Mouse (Mus musculus): ENCODE results near the gene Vwf.

The Vwf gene

DNA sequence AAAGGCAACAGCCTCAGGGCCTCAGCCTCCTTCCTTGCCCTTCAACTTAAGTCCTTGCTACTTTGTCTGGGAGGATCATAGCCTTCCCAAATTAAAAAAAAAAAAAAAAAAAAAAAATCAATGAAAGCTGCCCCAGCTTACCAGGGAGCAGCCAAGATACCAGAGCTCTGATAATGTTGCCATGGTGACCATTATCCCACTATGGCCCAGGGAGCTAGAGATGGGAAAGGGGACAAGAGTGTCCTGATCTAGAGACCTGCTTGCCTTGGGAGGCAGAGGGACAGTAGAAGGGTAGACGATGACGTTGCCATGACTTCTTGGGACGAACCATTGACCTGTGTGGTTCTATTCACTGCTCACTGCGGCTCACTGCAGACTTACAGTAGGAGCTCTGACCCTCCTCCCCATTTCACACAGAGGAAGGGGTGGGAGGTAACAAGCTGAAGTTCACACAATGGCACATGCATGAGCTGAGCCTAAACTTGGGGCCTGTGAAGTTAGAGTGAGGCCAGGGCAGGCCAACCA lies 39.5 kb downstream of the Vwf start:
- DNase-seq (ENCODE audit: low read depth, low spot score) = no peak

GRCm38 (mm10) chr6:125588241-125588640 lies 41.7 kb downstream of the Vwf start:
- peak; percentile 16 for DNase-seq (ENCODE audit: low read depth, low spot score)

- no peak for DNase-seq (ENCODE audit: low read depth, low spot score)
Measured at GRCm38 (mm10) chr6:125589075-125589474, 42.5 kb downstream of the Vwf start.

DNA sequence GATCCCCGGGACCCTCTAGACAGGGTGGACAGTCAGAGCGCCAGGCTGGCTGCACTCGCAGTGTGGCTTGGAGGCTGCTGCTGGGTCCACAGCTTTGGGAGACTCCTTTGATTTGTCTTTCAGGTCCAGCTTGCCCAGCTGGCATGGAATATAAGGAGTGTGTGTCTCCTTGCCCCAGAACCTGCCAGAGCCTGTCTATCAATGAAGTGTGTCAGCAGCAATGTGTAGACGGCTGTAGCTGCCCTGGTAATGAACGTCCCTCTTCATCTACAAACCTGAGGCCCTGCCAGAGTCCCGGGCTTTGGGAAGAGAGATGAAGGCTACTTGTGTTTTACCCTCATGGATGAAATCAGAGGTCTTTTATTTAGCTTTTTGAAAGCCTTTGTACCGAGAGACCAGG lies 43.5 kb downstream of the Vwf start:
- DNase-seq (ENCODE audit: low read depth, low spot score) = no peak

- DNase-seq (ENCODE audit: low read depth, low spot score) = no peak
Measured at GRCm38 (mm10) chr6:125590471-125590870, 43.9 kb downstream of the Vwf start.

DNA sequence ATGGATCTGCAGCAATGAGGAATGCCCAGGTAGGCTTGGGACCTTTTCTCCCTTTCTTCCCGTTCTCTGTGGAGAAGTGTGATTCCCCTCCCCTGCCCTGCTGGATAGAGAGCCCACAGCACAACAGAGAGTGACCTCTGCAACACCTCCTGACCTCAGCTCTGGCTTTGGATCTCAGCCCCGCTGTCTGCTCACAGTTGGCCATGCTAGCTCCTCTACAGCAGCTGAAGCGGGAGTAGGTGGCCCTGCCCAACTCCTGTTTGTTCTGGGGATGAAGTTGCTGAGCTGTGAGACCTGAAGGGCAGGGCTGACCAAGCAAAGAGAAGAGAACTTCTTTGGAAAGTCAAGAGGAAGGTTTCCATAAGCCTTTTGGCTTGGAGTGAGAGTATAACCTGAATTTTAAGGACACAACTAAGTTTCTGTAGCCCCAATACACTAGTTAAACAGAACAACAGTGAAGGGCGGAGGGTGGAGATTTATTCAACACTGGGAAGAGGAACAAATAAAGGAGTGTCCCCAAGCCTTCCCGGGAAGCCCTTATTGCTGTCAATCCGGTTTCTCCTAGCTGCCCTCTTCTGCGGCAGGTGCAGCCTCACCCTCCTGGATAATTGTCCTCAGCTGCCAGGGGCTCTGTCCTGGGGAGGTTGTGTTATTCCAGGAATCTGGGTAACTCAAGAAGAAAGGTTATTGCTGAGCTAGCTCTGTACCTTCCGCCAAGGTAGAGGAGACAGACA lies 45.2 kb downstream of the Vwf start:
- no peak for DNase-seq (ENCODE audit: low read depth, low spot score)

GRCm38 (mm10) chr6:125592536-125592935 lies 46.0 kb downstream of the Vwf start:
- no peak for DNase-seq (ENCODE audit: low read depth, low spot score)

GRCm38 (mm10) chr6:125594311-125594710 lies 47.7 kb downstream of the Vwf start:
- DNase-seq (ENCODE audit: low read depth, low spot score) = no peak

GRCm38 (mm10) chr6:125594825-125595224 lies 48.3 kb downstream of the Vwf start:
- peak; percentile 30 for DNase-seq (ENCODE audit: low read depth, low spot score)

DNA sequence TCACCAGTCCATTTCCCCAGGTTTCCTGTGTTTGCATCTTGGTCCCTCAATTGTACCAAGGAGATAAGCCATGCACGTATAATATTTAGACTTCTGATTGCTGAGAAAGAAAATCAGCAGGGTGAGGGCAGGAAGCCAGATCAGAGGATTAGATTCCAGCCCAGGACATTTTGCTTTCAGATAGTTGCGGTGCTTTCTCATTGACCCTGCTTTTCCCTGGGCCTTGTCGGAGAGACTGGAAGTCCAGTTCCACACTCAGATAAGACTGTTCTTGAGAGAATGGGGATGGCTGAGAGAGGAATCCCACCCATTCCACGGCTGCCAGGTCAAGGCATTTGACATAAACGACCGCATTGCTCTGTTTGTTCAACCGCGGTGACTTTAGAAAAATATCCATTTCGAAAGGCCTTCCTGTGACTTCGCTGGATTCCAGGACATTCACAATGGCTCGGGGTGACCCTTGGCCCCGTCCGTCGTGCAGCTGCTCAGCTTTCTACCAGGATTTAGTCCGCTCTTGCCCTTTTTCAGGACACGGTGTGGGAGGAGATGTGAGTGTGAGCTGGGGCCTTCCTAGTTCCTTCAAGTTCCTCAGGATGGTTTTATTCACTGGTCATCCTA lies 50.2 kb downstream of the Vwf start:
- no peak for DNase-seq (ENCODE audit: low read depth, low spot score)

GRCm38 (mm10) chr6:125597716-125598115 lies 51.1 kb downstream of the Vwf start:
- no peak for DNase-seq (ENCODE audit: low read depth, low spot score)

GRCm38 (mm10) chr6:125600036-125600558 lies 53.5 kb downstream of the Vwf start:
- peak; percentile 53 for DNase-seq (ENCODE audit: low read depth, low spot score)

DNA sequence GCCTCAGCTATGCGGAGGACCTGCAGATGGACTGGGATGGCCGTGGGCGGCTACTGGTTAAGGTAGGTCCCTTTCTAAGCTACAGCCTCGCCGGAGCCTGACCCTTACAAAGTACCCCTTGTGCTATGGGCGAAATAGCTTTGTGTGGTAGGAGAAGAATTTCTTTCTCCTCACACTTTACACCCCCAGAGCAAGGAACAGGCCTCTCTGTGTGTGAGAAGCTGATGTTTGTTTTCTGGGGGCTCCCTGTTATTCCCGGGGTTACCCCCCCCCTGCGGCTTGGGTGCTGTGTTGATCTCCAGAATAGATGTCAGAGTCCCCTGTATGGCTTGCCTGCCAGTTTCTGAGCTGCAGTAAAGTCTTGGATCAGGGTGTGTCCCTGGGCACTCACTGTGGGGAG lies 54.1 kb downstream of the Vwf start:
- no peak for DNase-seq (ENCODE audit: low read depth, low spot score)

DNA sequence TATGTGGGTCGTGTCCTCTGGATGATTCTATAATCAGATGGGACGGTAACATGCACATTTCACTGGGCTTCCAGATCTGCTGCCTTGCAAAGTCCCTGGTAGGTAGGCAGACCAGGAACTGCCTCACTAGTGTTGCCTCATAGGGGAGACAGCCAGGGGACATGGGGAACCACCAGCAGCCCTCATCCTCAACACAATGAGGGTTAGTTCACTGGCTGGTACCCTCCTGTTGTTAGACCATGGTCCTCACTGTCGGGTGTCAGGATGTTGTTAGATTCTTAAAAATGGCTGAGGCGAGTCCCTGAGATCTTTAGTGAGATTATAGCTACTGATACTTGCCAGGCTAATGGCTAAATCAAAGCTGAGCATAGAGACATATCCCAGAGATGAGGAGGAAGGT lies 54.6 kb downstream of the Vwf start:
- DNase-seq (ENCODE audit: low read depth, low spot score) = no peak

DNA sequence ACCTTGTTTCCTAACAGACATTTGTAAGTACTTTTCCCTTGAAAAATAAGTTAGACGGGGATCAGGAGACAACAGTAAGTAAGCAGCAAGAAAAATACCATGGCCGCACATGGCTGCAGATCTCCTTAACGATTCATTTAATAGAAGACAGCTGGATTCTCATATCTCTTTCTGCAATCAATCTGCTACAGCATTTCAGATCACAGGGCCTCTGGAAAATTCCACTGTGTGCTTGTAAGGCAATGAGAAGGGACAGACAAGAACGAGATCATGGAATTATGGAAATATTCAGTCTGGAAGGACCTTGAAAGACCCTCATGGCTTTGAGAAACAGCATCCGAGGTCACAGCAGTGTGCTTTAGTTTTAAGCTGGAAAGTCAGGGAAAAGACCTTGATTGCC lies 55.2 kb downstream of the Vwf start:
- no peak for DNase-seq (ENCODE audit: low read depth, low spot score)

DNA sequence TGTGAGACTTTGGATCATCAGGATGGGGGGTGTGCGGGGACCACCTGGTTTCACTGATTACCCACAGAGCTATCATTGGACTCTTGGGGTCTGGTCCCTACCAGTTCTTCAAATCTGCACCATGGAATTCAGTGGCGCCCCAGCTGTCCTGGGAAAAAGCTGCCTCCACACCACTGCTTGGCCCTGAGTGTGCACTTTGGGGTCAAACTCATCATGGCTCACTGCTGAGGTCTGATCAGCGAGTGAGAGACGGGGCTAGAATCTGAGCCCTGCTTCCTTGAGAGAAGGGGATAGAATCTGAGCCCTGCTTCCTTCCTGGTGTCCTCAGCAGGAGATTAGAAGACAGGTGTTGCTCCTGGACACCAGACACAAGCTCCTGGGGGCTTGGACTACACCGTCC lies 55.8 kb downstream of the Vwf start:
- no peak for DNase-seq (ENCODE audit: low read depth, low spot score)

GRCm38 (mm10) chr6:125603234-125603633 lies 56.7 kb downstream of the Vwf start:
- DNase-seq (ENCODE audit: low read depth, low spot score) = peak; percentile 52

- no peak for DNase-seq (ENCODE audit: low read depth, low spot score)
Measured at GRCm38 (mm10) chr6:125603678-125604462, 57.3 kb downstream of the Vwf start.

- DNase-seq (ENCODE audit: low read depth, low spot score) = peak; percentile 35
Measured at GRCm38 (mm10) chr6:125604463-125605191, 58.1 kb downstream of the Vwf start.

- DNase-seq (ENCODE audit: low read depth, low spot score) = peak; percentile 15
Measured at GRCm38 (mm10) chr6:125609025-125609424, 62.5 kb downstream of the Vwf start.

GRCm38 (mm10) chr6:125617855-125618254 lies 71.3 kb downstream of the Vwf start:
- no peak for DNase-seq (ENCODE audit: low read depth, low spot score)

All from A20 (cell line).